Mouse (Mus musculus) heart, postnatal 0 days (tissue): Measurements from ENCODE around the gene Hpdl. TPM values are rescaled to one million over a fixed set of nuclear protein-coding genes. Genes with fewer than 3 reads are reported as not detected.
A peak's percentile ranks its signal among the peaks of the same experiment; 100 is the strongest.

Experiments used
- ATAC-seq: fragments of 200-750 bp; cut with Nextera tagmentation; 2 replicates; pipeline ENCODE4 v1.8.0; 2017; ENCODE audit warnings: low read depth, moderate number of reproducible peaks, moderate library complexity; ENCODE audit not compliant: insufficient read depth
- DNase-seq: peaks from one replicate; pipeline ENCODE4 v3.0.0-alpha.2; 2016; ENCODE audit warnings: low spot score
- H3K27ac ChIP-seq: fragments of 300-500 bp; sonication (generic); 2 replicates; pipeline ENCODE4 v1.5.1; 2014; ENCODE audit warnings: low read depth, mild to moderate bottlenecking
- H3K27me3 ChIP-seq: fragments of 300-500 bp; sonication (generic); 2 replicates; pipeline ENCODE4 v1.6.1; 2014; ENCODE audit warnings: low read length, mixed read lengths; ENCODE audit not compliant: control insufficient read depth, insufficient read depth
- H3K36me3 ChIP-seq: fragments of 300-500 bp; sonication (generic); replicated peaks from 2 replicates; pipeline ENCODE4 v1.6.1; 2014; ENCODE audit warnings: low read length, mixed read lengths; ENCODE audit not compliant: control insufficient read depth, insufficient read depth
- H3K4me1 ChIP-seq: fragments of 300-500 bp; sonication (generic); 2 replicates; pipeline ENCODE4 v1.6.1; 2014; ENCODE audit warnings: antibody characterized with exemption; ENCODE audit not compliant: control insufficient read depth, insufficient read depth
- H3K4me2 ChIP-seq: fragments of 300-500 bp; sonication (generic); 2 replicates; pipeline ENCODE4 v1.6.1; 2014; ENCODE audit warnings: low read depth, mild to moderate bottlenecking, low read length, moderate library complexity
- H3K4me3 ChIP-seq: fragments of 300-500 bp; sonication (generic); 2 replicates; pipeline ENCODE4 v1.5.1; 2014; ENCODE audit warnings: low read depth, low read length
- H3K9ac ChIP-seq: fragments of 300-500 bp; sonication (generic); replicated peaks from 2 replicates; pipeline ENCODE4 v1.6.1; 2014; ENCODE audit warnings: low read depth, low read length, mixed read lengths
- H3K9me3 ChIP-seq: fragments of 300-500 bp; sonication (generic); replicated peaks from 2 replicates; pipeline ENCODE4 v1.6.1; 2016; ENCODE audit warnings: low read length; ENCODE audit not compliant: control insufficient read depth
- CTCF ChIP-seq: IDR thresholded peaks from 2 replicates; pipeline ENCODE4 v1.5.1; 2016; ENCODE audit warnings: antibody characterized with exemption, control low read depth, low read depth
- EP300 ChIP-seq: IDR thresholded peaks from 2 replicates; pipeline ENCODE4 v1.6.1; 2016; ENCODE audit warnings: antibody characterized with exemption, low read depth
- WGBS: fragments of 180-500 bp; shearing (Covaris S2); extraction: QIAGEN DNeasy Blood & Tissue Kit; methylation state at CpG from one replicate; pipeline ENCODE4 v1.1.7; 2014; 5-methylcytosine and 5-hydroxymethylcytosine counted together
- polyA plus RNA-seq: library from polyadenylated mRNA; unstranded; fragments of >200 nt; fragmentation: Nextera tagmentation; extraction: Ambion mirVana; gene quantifications from 2 replicates; pipeline ENCODE4 v1.2.1, GENCODE M21; 2015
- total RNA-seq: library from RNA; depleted of rRNA; stranded (reverse); fragments of >200 nt; gene quantifications from 2 replicates; pipeline ENCODE4 v1.2.3, GENCODE M21; 2014; ENCODE audit warnings: low replicate concordance

The Hpdl gene
- total and polyA plus RNA-seq, 2 experiments from 2014 or later, result 2.9 to 3.4 TPM

DNA sequence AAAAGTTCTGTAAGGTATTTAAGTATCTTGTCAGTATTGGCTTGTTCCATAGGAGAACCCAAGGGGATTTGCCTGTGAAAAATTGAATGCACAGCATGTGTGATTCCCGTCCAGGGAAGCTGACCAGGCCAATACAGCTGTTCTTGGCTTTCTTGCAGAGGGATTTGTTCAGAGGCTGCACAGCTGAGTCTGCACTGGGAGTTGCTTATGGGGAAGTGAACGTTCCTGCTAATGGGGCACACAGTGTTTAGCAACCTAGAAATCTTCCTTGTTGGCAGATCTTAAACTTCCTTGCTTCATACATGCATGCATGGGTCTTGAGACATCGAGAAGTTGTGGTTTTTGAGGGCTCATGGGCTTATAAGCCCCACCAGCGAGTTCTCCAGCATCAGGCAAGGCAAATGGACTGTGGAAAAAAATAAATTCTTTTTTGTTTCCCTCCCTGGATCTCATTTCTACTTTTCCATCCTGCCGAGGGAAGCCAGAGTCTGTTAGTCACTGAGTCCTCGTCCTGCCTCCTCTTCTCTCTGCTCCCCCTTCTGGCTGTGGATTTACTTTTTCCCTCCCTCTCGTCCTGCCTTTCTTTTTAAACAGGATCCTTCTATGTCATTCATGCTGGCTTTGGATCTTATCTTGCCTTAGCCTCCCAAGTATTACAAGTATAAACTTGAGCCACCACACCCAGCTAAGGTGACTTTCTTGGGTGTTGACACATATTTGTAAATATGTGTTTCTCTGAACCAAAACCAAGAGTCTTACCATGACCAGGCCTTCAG is 33.3 kb downstream of the Hpdl start:
- WGBS, result 40% methylated on average over 7 of the region's 7 CpGs
- TF ChIP-seq EP300 (no peak), CTCF (peak; percentile 23)
- Histone ChIP-seq H3K9me3 (no peaks in the 10 kb centered on the region), H3K27ac (no peak overlapping the region), H3K4me1 (no peaks in the 10 kb centered on the region), H3K9ac (no peak overlapping the region), H3K36me3 (no peaks in the 10 kb centered on the region), H3K27me3 (no peaks in the 10 kb centered on the region), H3K4me2 (no peak overlapping the region), H3K4me3 (no peak overlapping the region)
- no peak for DNase-seq
- ATAC-seq, result no peak

GRCm38 (mm10) chr4:116786587-116786986 is 34.9 kb downstream of the Hpdl start:
- Histone ChIP-seq H3K4me1 (no peaks in the 10 kb centered on the region), H3K9me3 (no peaks in the 10 kb centered on the region), H3K4me3 (no peak overlapping the region), H3K4me2 (no peak overlapping the region), H3K27me3 (no peaks in the 10 kb centered on the region), H3K36me3 (no peaks in the 10 kb centered on the region), H3K27ac (no peak overlapping the region), H3K9ac (no peak overlapping the region)
- ATAC-seq (no peak), DNase-seq (no peak)
- whole genome bisulfite sequencing, result 83% methylated on average over 1 of the region's 1 CpGs
- TF ChIP-seq CTCF (no peak), EP300 (no peak)

DNA sequence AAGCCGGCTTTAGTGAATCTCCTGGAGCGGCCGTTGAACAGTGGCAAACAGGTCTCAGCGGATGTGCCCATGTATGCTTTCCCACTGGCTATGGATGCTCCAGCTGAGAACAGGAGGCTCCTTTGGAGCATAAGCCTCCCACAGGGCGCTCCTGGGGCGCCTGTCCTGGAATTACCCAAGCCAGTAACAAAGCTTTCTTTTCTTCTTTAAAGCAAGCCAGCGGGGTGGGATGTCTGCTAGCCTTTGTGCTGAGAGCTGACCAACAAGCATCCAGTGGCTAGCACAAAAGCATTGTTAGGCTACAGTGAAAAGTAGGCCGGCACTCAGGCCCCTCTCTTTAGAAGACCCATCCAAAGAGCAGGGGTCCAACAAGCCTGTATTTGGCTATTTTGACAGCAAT is 39.3 kb downstream of the Hpdl start:
- Histone ChIP-seq H3K36me3 (no peaks in the 10 kb centered on the region), H3K27me3 (no peaks in the 10 kb centered on the region), H3K9me3 (no peaks in the 10 kb centered on the region), H3K9ac (no peak overlapping the region), H3K4me2 (no peak overlapping the region), H3K27ac (no peak overlapping the region), H3K4me3 (no peak overlapping the region), H3K4me1 (no peaks in the 10 kb centered on the region)
- 25% methylated on average over 8 of the region's 8 CpGs for WGBS
- no peak for DNase-seq
- no peak for TF ChIP-seq EP300
- TF ChIP-seq CTCF, result no peak
- no peak for ATAC-seq

- no peak overlapping the region for H3K9ac ChIP-seq
- no peaks in the 10 kb centered on the region for H3K9me3 ChIP-seq
- H3K4me2 ChIP-seq, result no peak overlapping the region
- no peaks in the 10 kb centered on the region for H3K36me3 ChIP-seq
- ATAC-seq (no peak), DNase-seq (no peak)
- no peak overlapping the region for H3K4me3 ChIP-seq
- no peaks in the 10 kb centered on the region for H3K4me1 ChIP-seq
- no peak overlapping the region for H3K27ac ChIP-seq
- WGBS, result 40% methylated on average over 2 of the region's 2 CpGs
- H3K27me3 ChIP-seq, result no peaks in the 10 kb centered on the region
- TF ChIP-seq EP300 (no peak), CTCF (no peak)
These were observed 40.1 kb downstream of the Hpdl start for GRCm38 (mm10) chr4:116781366-116781765.

- no peak for DNase-seq
- WGBS, result 66% methylated on average over 2 of the region's 2 CpGs
- no peak for ATAC-seq
- Histone ChIP-seq H3K27ac (no peak overlapping the region), H3K36me3 (no peaks in the 10 kb centered on the region), H3K4me1 (no peaks in the 10 kb centered on the region), H3K9ac (no peak overlapping the region), H3K4me2 (no peak overlapping the region), H3K27me3 (no peaks in the 10 kb centered on the region), H3K9me3 (no peaks in the 10 kb centered on the region), H3K4me3 (no peak overlapping the region)
- TF ChIP-seq CTCF (no peak), EP300 (no peak)
These were observed 41.0 kb downstream of the Hpdl start for GRCm38 (mm10) chr4:116780541-116780940.

DNA sequence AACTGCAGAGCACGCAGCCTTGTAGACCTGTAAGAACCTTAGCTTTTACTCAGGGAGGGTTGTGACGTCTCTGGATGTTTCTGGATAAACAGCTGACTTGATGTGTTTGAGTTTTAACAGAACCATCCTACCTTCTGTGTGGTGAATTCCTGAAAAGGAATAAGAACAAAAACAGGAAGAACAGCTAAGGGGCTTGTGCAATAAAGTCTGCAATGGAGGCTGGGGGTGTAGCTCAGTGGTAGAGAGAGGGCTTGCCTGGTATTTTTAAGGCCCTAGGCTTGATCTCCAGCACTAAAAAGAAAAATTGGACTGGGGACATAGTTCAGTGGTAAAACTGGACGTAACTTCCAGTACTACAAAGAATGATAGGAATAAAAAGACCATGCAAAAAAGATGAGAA is 44.4 kb downstream of the Hpdl start:
- ATAC-seq, result no peak
- no peak for DNase-seq
- no peaks in the 10 kb centered on the region for H3K9me3 ChIP-seq

More for the DNA sequence above, 44.4 kb downstream of the Hpdl start:
- no peaks in the 10 kb centered on the region for H3K27me3 ChIP-seq
- H3K9ac ChIP-seq, result no peak overlapping the region
- no peak for TF ChIP-seq EP300
- TF ChIP-seq CTCF, result no peak
- H3K4me3 ChIP-seq, result no peak overlapping the region
- H3K4me1 ChIP-seq, result no peaks in the 10 kb centered on the region
- WGBS, result 76% methylated on average over 3 of the region's 3 CpGs
- no peak overlapping the region for H3K4me2 ChIP-seq
- H3K27ac ChIP-seq, result no peak overlapping the region
- no peaks in the 10 kb centered on the region for H3K36me3 ChIP-seq
